Mouse (Mus musculus): ENCODE results near the gene Gm21972. TPM values are rescaled to one million over a fixed set of nuclear protein-coding genes. Genes with fewer than 3 reads are reported as not detected.

The Gm21972 gene
- total RNA-seq, 4 experiments from 2014 or later = 2.2 to 6.9 (median 5.0) TPM

- DNase-seq (ENCODE audit: low spot score in 2 of 2) = no peak
Observed at GRCm38 (mm10) chr1:86160479-86160878, 27.0 kb downstream of the Gm21972 start.

- no peak for DNase-seq (ENCODE audit: low spot score in 2 of 2)
Observed at GRCm38 (mm10) chr1:86161061-86161460, 27.6 kb downstream of the Gm21972 start.

GRCm38 (mm10) chr1:86174602-86175001 is 41.2 kb downstream of the Gm21972 start:
- no peak for DNase-seq (ENCODE audit: low spot score in 2 of 2)

GRCm38 (mm10) chr1:86176066-86176465 is 42.6 kb downstream of the Gm21972 start:
- DNase-seq (ENCODE audit: low spot score in 2 of 2) = no peak

- peak; percentile 50 to 77 for DNase-seq (ENCODE audit: low spot score in 2 of 2)
Observed at GRCm38 (mm10) chr1:86178462-86179253, 45.2 kb downstream of the Gm21972 start.

- DNase-seq (ENCODE audit: low spot score in 2 of 2) = no peak
Observed at GRCm38 (mm10) chr1:86182004-86182709, 48.7 kb downstream of the Gm21972 start.

- no peak for DNase-seq (ENCODE audit: low spot score in 2 of 2)
Observed at GRCm38 (mm10) chr1:86183577-86184263, 50.3 kb downstream of the Gm21972 start.

- DNase-seq (ENCODE audit: low spot score in 2 of 2) = no peak
Observed at GRCm38 (mm10) chr1:86186762-86187161, 53.3 kb downstream of the Gm21972 start.

GRCm38 (mm10) chr1:86187856-86188255 is 54.4 kb downstream of the Gm21972 start:
- no peak for DNase-seq (ENCODE audit: low spot score in 2 of 2)

- DNase-seq (ENCODE audit: low spot score in 2 of 2) = no peak
Observed at GRCm38 (mm10) chr1:86188271-86188670, 54.8 kb downstream of the Gm21972 start.

- DNase-seq (ENCODE audit: low spot score in 2 of 2) = no peak
Observed at GRCm38 (mm10) chr1:86189034-86189702, 55.7 kb downstream of the Gm21972 start.

- DNase-seq (ENCODE audit: low spot score in 2 of 2) = no peak
Observed at GRCm38 (mm10) chr1:86190843-86191242, 57.4 kb downstream of the Gm21972 start.

GRCm38 (mm10) chr1:86194044-86194443 is 60.6 kb downstream of the Gm21972 start:
- DNase-seq (ENCODE audit: low spot score in 2 of 2) = no peak

- peak in 1 of 2 experiments; percentile 19 for DNase-seq (ENCODE audit: low spot score in 2 of 2)
Observed at GRCm38 (mm10) chr1:86198276-86198675, 64.8 kb downstream of the Gm21972 start.

GRCm38 (mm10) chr1:86199026-86199425 is 65.6 kb downstream of the Gm21972 start:
- DNase-seq (ENCODE audit: low spot score in 2 of 2) = no peak

GRCm38 (mm10) chr1:86201312-86201711 is 67.9 kb downstream of the Gm21972 start:
- DNase-seq (ENCODE audit: low spot score in 2 of 2) = no peak

- DNase-seq (ENCODE audit: low spot score in 2 of 2) = peak in 1 of 2 experiments; percentile 45
Observed at GRCm38 (mm10) chr1:86202617-86203219, 69.3 kb downstream of the Gm21972 start.

- no peak for DNase-seq (ENCODE audit: low spot score in 2 of 2)
Observed at GRCm38 (mm10) chr1:86210676-86211075, 77.2 kb downstream of the Gm21972 start.

GRCm38 (mm10) chr1:86211498-86211897 is 78.1 kb downstream of the Gm21972 start:
- no peak for DNase-seq (ENCODE audit: low spot score in 2 of 2)

All from left cerebral cortex, adult 8-10 months (tissue).